Mouse (Mus musculus): ENCODE measurements around the gene Arhgap23. TPM values are rescaled to one million over a fixed set of nuclear protein-coding genes. Genes with fewer than 3 reads are reported as not detected.

Gene Arhgap23
- total and polyA plus RNA-seq, 3 experiments: 1.2 to 5.6 (median 4.2) TPM

DNA sequence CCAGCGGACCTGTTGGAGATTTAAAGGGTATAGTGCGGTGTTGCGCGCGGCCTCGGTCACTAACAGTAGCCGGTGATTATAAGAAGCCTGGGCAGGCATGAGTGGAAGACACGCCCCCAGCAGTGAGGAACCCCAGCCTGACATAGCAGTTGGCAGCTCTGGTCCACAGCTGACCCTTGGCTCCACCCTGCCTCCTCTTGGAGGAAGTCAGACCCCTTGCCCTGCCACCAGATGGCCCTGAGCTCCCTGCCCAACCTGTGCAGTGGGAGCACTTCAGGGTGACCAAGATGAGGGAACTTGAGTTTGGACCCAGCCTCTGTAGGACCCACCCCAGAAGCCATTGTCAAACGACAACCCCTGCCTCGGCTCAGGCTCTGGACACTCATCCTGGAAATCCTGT is 76.3 kb downstream of the Arhgap23 start:
- peaks cover 7 to 35% of the 10 kb centered on the region in 2 experiments; a peak in 3 of 4 replicates for H3K4me1 ChIP-seq (ENCODE audit: control insufficient read depth in 1 of 2, insufficient read depth in 2 of 2)
- no peak overlapping the region for H3K4me2 ChIP-seq (ENCODE audit: insufficient read depth, low read depth, poor library complexity, severe bottlenecking)
- in situ Hi-C loops (cut with MboI; ENCODE audit: low pct_ligation_motif_present, low pct_unique_long_range_greater_than_20kb, low sequenced_read_pairs): no loop called here
- H3K9me3 ChIP-seq (replicated peaks; ENCODE audit: low read length): peaks cover 2% of the 10 kb centered on the region
- H3K79me2 ChIP-seq (replicated peaks; ENCODE audit: control insufficient read depth, extremely low read depth, insufficient read depth, poor library complexity, severe bottlenecking): no peaks in the 10 kb centered on the region
- dilution Hi-C loops (cut with MboI; ENCODE audit: extremely low pct_ligation_motif_present, extremely low pct_unique_long_range_greater_than_20kb, low sequenced_read_pairs): no loop called here
- no peak for TF ChIP-seq E2F4 (IDR thresholded peaks at IDR 0.05; ENCODE audit: insufficient replicate concordance, low read depth, low read length)
- no peak for TF ChIP-seq GABPA (IDR thresholded peaks at IDR 0.05; ENCODE audit: insufficient replicate concordance, low read depth, low read length)
- no peak for TF ChIP-seq JUN (IDR thresholded peaks at IDR 0.05; ENCODE audit: insufficient read depth, low read depth, low read length)
- no peak for TF ChIP-seq JUND (conservative IDR thresholded peaks at IDR 0.05; ENCODE audit: low read depth, low read length)
- TF ChIP-seq USF2 (conservative IDR thresholded peaks at IDR 0.05; ENCODE audit: low read depth, low read length): no peak
- peak; percentile 62 for TF ChIP-seq SMC3 (IDR thresholded peaks at IDR 0.05; ENCODE audit: low read depth, low read length)
- TF ChIP-seq ZNF384 (IDR thresholded peaks at IDR 0.05; ENCODE audit: low read depth, low read length): no peak
- no peak for TF ChIP-seq IRF4 (IDR thresholded peaks at IDR 0.05; ENCODE audit: low read depth, low read length)
- TF ChIP-seq ZKSCAN1 (IDR thresholded peaks at IDR 0.05; ENCODE audit: borderline replicate concordance, low read depth, low read length): no peak
- no peak for TF ChIP-seq HCFC1 (IDR thresholded peaks at IDR 0.05; ENCODE audit: low read depth, low read length)
- no peak for TF ChIP-seq NELFE (IDR thresholded peaks at IDR 0.05; ENCODE audit: low read depth, low read length)
- no peak for TF ChIP-seq ELF1 (IDR thresholded peaks at IDR 0.05; ENCODE audit: low read depth, low read length)
- no peak for TF ChIP-seq MEF2A (IDR thresholded peaks at IDR 0.05; ENCODE audit: borderline replicate concordance, low read depth, low read length)
- no peak for TF ChIP-seq SIN3A (IDR thresholded peaks at IDR 0.05; ENCODE audit: low read length)
- TF ChIP-seq MAFK (IDR thresholded peaks at IDR 0.05; ENCODE audit: insufficient replicate concordance, low read length): no peak
- TF ChIP-seq TCF12 (IDR thresholded peaks at IDR 0.05; ENCODE audit: low read depth, low read length): no peak
- no peak for TF ChIP-seq MYC (IDR thresholded peaks at IDR 0.05; ENCODE audit: low read depth, low read length)
- TF ChIP-seq CTCF (conservative IDR thresholded peaks at IDR 0.05 in 1 of 2, IDR thresholded peaks at IDR 0.05 in 1 of 2; ENCODE audit: low read depth in 2 of 2, low read length in 2 of 2): peak in 1 of 2 experiments; percentile 58; a peak in 2 of 4 replicates
- no peak for TF ChIP-seq ZMIZ1 (IDR thresholded peaks at IDR 0.05; ENCODE audit: low read depth, low read length)
- TF ChIP-seq MXI1 (IDR thresholded peaks at IDR 0.05; ENCODE audit: low read depth, low read length): no peak
- no peak for TF ChIP-seq ZC3H11A (IDR thresholded peaks at IDR 0.05; ENCODE audit: low read depth, low read length)
- no peak for TF ChIP-seq USF1 (IDR thresholded peaks at IDR 0.05; ENCODE audit: low read depth, low read length)
- TF ChIP-seq MAX (IDR thresholded peaks at IDR 0.05; ENCODE audit: low read length): no peak
- no peak for TF ChIP-seq RCOR1 (conservative IDR thresholded peaks at IDR 0.05; ENCODE audit: low read depth, low read length)
- TF ChIP-seq RAD21 (IDR thresholded peaks at IDR 0.05; ENCODE audit: low read depth, low read length): peak; percentile 35
- no peak for TF ChIP-seq CHD2 (IDR thresholded peaks at IDR 0.05; ENCODE audit: low read length)
- no peak for DNase-seq (ENCODE audit: extremely low read depth)
- H3K27me3 ChIP-seq (replicated peaks): no peaks in the 10 kb centered on the region
- H3K27ac ChIP-seq (ENCODE audit: insufficient read depth, low read depth): no peak overlapping the region
- peaks cover 2 to 20% of the 10 kb centered on the region in 2 experiments for H3K36me3 ChIP-seq (replicated peaks in 1 of 2; ENCODE audit: control insufficient read depth in 1 of 2, insufficient read depth in 1 of 2, low read length in 1 of 2)
- no peak overlapping the region for H3K9ac ChIP-seq (ENCODE audit: insufficient read depth, low read depth)
- H3K4me3 ChIP-seq (replicated peaks in 1 of 3; ENCODE audit: low read depth in 2 of 3, low read length in 2 of 3, poor library complexity in 1 of 3): no peak overlapping the region
